8 mouse cellular contexts compared by ENCODE assay signal in the genomic region with DNA sequence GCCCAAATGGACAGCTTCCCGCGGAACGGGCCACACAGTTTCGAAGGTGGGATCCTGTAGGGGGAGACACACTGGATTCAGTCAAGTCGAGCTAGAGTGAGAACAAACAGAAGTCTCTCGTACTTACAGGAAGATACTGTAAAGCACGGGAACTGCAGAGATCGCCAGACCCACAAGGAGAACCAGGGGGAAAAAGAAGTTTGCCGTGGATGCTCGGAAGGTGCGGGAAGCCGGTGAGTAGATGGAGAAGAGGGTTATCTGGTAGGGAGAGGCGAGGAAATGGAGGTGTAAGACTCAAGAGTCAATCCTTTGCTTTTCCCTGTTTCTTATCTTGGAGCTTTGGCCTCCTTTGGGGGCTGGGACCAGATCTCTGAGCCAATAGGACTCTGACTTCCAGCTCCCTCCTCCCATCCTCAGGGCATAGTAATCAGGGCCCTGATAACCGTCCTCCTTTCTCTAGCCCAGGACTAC. TPM values are rescaled to one million over a fixed set of nuclear protein-coding genes. Genes with fewer than 3 reads are reported as not detected.
DNase-seq lines count a peak whose midpoint lies in the region; ATAC-seq and TF ChIP-seq lines count a peak whose summit lies in the region.

No protein-coding gene starts in this region.

- H3K4me3 ChIP-seq in layer of hippocampus, adult 2 months = no peak overlapping the region
- no peak overlapping the region for H3K4me3 ChIP-seq in hindbrain, postnatal 0 days (ENCODE audit: low read length)

- TF ChIP-seq CTCF in layer of hippocampus, adult 2 months (conservative IDR thresholded peaks at IDR 0.05) = peak; percentile 35
- TF ChIP-seq CTCF in brain, embryonic 14.5 days (IDR thresholded peaks at IDR 0.05; ENCODE audit: borderline replicate concordance, extremely low read depth, insufficient read depth, insufficient read length) = peak; percentile 5; the same call in 1 of the 2 replicates
- TF ChIP-seq CTCF in hindbrain, postnatal 0 days (IDR thresholded peaks at IDR 0.05; ENCODE audit: low read depth) = peak; percentile 25; the same call in 1 of the 2 replicates

- no peaks in the 10 kb centered on the region for H3K9me3 ChIP-seq in hindbrain, postnatal 0 days (ENCODE audit: low read length)

- no peaks in the 10 kb centered on the region for H3K27me3 ChIP-seq in hindbrain, postnatal 0 days (ENCODE audit: insufficient read depth, low read length)

- H3K27ac ChIP-seq in layer of hippocampus, adult 2 months = no peak overlapping the region
- H3K27ac ChIP-seq in hindbrain, postnatal 0 days = no peak overlapping the region

- no peak for DNase-seq in layer of hippocampus, adult 2 months (ENCODE audit: low spot score in 2 of 2)
- no peak for DNase-seq in layer of hippocampus, adult 8-10 months (ENCODE audit: low spot score in 2 of 2)
- DNase-seq in brain, embryonic 14.5 days (ENCODE audit: low read depth) = no peak
- no peak for DNase-seq in hindbrain, postnatal 0 days (ENCODE audit: low spot score)
- peak; percentile 29 for DNase-seq in mesoderm, embryonic 11.5 days (ENCODE audit: low read depth, low spot score)
- no peak for DNase-seq in frontal cortex, postnatal 36 days (ENCODE audit: low spot score in 2 of 2)
- no peak for DNase-seq in right cerebral cortex, adult 2 months (ENCODE audit: low spot score in 2 of 2)

- H3K36me3 ChIP-seq in hindbrain, postnatal 0 days (ENCODE audit: insufficient read depth, low read length) = peaks cover 9% of the 10 kb centered on the region; the same call in 1 of the 2 replicates

- H3K9ac ChIP-seq in hindbrain, postnatal 0 days (replicated peaks; ENCODE audit: low read length) = no peak overlapping the region

- no peak for TF ChIP-seq POLR2A in brain, embryonic 14.5 days (IDR thresholded peaks at IDR 0.05; ENCODE audit: borderline replicate concordance, extremely low read depth, insufficient read depth, insufficient read length, poor library complexity, severe bottlenecking)

- H3K4me2 ChIP-seq in hindbrain, postnatal 0 days (ENCODE audit: low read depth, low read length) = 0 out of 2 replicates have a peak overlapping the region, but pooled peaks have one; percentile 13

- 29% methylated on average over 14 of the region's 14 CpGs for WGBS in hindbrain, postnatal 0 days

- no peak for ATAC-seq in hindbrain, postnatal 0 days
- no peak for ATAC-seq in granulocyte monocyte progenitor cell, adult 5-6 weeks (replicated peaks; ENCODE audit: poor library complexity, severe bottlenecking)

- H3K4me1 ChIP-seq in hindbrain, postnatal 0 days (ENCODE audit: insufficient read depth, low read length) = no peaks in the 10 kb centered on the region

RNA-seq across cellular contexts. Expression of a gene that starts 1.3 kb away (rescaled TPM):
- total RNA-seq in layer of hippocampus, adult 2 months (2021) = 1 to 10 TPM; 5.3 to 5.6 TPM
- 1 to 10 TPM; 4.4 to 6.8 (median 5.5) TPM for total RNA-seq in layer of hippocampus, adult 8-10 months (2022)
- 6.6 and 8.6 TPM in 2 replicates for polyA plus RNA-seq in brain, embryonic 14.5 days (2012; rRNA removed)
- total RNA-seq in hindbrain, postnatal 0 days (2014; rRNA removed) = 2.2 and 3.6 TPM in 2 replicates
- polyA plus RNA-seq in hindbrain, postnatal 0 days (2015; fragmentation: Nextera tagmentation; extraction: Ambion mirVana) = 10.9 and 13.2 TPM in 2 replicates
- total RNA-seq in granulocyte monocyte progenitor cell, adult 5-6 weeks (2014; fragmentation: Nextera tagmentation) = 5.2 and 6.6 TPM in 2 replicates
- 4.7 and 7.2 TPM in 2 replicates for total RNA-seq in granulocyte monocyte progenitor cell, adult 5-6 weeks (2017)

RNA-seq across cellular contexts. Expression of a gene that starts 10.4 kb away (rescaled TPM):
- 1 to 10 TPM; 4.3 to 9.7 TPM for total RNA-seq in layer of hippocampus, adult 2 months (2021)
- total RNA-seq in layer of hippocampus, adult 8-10 months (2022) = 10 to 100 TPM in 2 of 4 experiments, 1 to 10 TPM in 2; 6.2 to 12.1 (median 8.8) TPM
- polyA plus RNA-seq in brain, embryonic 14.5 days (2012; rRNA removed) = 13.7 and 14.1 TPM in 2 replicates
- 3.5 and 4.2 TPM in 2 replicates for total RNA-seq in hindbrain, postnatal 0 days (2014; rRNA removed)
- polyA plus RNA-seq in hindbrain, postnatal 0 days (2015; fragmentation: Nextera tagmentation; extraction: Ambion mirVana) = 3.5 and 4.4 TPM in 2 replicates
- 4.7 and 11.5 TPM in 2 replicates for total RNA-seq in granulocyte monocyte progenitor cell, adult 5-6 weeks (2014; fragmentation: Nextera tagmentation)
- total RNA-seq in granulocyte monocyte progenitor cell, adult 5-6 weeks (2017) = 2.2 and 2.3 TPM in 2 replicates

RNA-seq across cellular contexts. Expression of a gene that starts 21.9 kb away (rescaled TPM):
- total RNA-seq in layer of hippocampus, adult 2 months (2021) = 10 to 100 TPM; 67.9 to 71.5 TPM
- total RNA-seq in layer of hippocampus, adult 8-10 months (2022) = 10 to 100 TPM; 49.6 to 68.5 (median 58.8) TPM
- 64.9 and 80.1 TPM in 2 replicates for polyA plus RNA-seq in brain, embryonic 14.5 days (2012; rRNA removed)
- 23.7 and 26.0 TPM in 2 replicates for total RNA-seq in hindbrain, postnatal 0 days (2014; rRNA removed)
- 26.4 and 29.8 TPM in 2 replicates for polyA plus RNA-seq in hindbrain, postnatal 0 days (2015; fragmentation: Nextera tagmentation; extraction: Ambion mirVana)
- total RNA-seq in granulocyte monocyte progenitor cell, adult 5-6 weeks (2014; fragmentation: Nextera tagmentation) = 138 and 156 TPM in 2 replicates
- 19.0 and 22.7 TPM in 2 replicates for total RNA-seq in granulocyte monocyte progenitor cell, adult 5-6 weeks (2017)

RNA-seq across cellular contexts. Expression of a gene that starts 25.7 kb away (rescaled TPM):
- total RNA-seq in layer of hippocampus, adult 2 months (2021) = 10 to 100 TPM; 80.2 to 84.8 TPM
- total RNA-seq in layer of hippocampus, adult 8-10 months (2022) = 10 to 100 TPM; 81.0 to 88.0 (median 82.8) TPM
- 190 and 235 TPM in 2 replicates for polyA plus RNA-seq in brain, embryonic 14.5 days (2012; rRNA removed)
- total RNA-seq in hindbrain, postnatal 0 days (2014; rRNA removed) = 408 and 417 TPM in 2 replicates
- 254 and 255 TPM in 2 replicates for polyA plus RNA-seq in hindbrain, postnatal 0 days (2015; fragmentation: Nextera tagmentation; extraction: Ambion mirVana)
- 21.2 and 28.7 TPM in 2 replicates for total RNA-seq in granulocyte monocyte progenitor cell, adult 5-6 weeks (2014; fragmentation: Nextera tagmentation)
- total RNA-seq in granulocyte monocyte progenitor cell, adult 5-6 weeks (2017) = 31.6 and 37.5 TPM in 2 replicates

RNA-seq across cellular contexts. Expression of a gene that starts 26.4 kb away (rescaled TPM):
- 100 to 1,000 TPM; 160 to 170 TPM for total RNA-seq in layer of hippocampus, adult 2 months (2021)
- 100 to 1,000 TPM; 171 to 178 (median 173) TPM for total RNA-seq in layer of hippocampus, adult 8-10 months (2022)
- polyA plus RNA-seq in brain, embryonic 14.5 days (2012; rRNA removed) = 78.7 and 103 TPM in 2 replicates
- 212 and 229 TPM in 2 replicates for total RNA-seq in hindbrain, postnatal 0 days (2014; rRNA removed)
- 117 and 119 TPM in 2 replicates for polyA plus RNA-seq in hindbrain, postnatal 0 days (2015; fragmentation: Nextera tagmentation; extraction: Ambion mirVana)
- total RNA-seq in granulocyte monocyte progenitor cell, adult 5-6 weeks (2014; fragmentation: Nextera tagmentation) = 63.5 and 76.3 TPM in 2 replicates
- 22.6 and 38.3 TPM in 2 replicates for total RNA-seq in granulocyte monocyte progenitor cell, adult 5-6 weeks (2017)
